Mouse (Mus musculus) spleen, adult 18-20 months (tissue): ENCODE data around the gene Sdccag8.
"Not testable (repeated sequence)": the region's sequence is repeated elsewhere in the genome, so short reads cannot be mapped to it uniquely, and the experiment has no call there.

ENCODE experiments used
- DNase-seq, 2 experiments: peaks; one replicate each; pipeline ENCODE4 v3.0.0; 2022; ENCODE audit warnings: mixed read lengths in 2 of 2

Sdccag8 gene

DNA sequence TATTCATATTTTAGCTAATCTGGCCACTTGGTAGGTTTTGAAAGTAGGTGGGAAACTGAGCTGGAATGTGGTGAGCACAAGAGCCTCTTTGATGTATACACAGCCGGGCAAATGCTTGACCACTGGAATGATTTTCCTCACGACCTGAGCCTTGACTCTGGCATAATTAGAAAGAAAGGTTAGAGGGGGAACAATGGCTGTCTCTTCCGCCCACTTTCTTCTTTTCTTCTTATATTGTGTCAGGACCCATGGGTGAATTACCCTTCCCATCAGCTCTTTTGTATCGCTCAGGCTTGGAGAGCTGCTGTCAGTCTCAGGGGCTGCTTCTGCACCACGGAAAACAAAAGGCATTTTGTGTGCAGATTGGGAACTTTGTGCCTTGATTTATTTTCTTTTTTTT, 65.6 kb downstream of the Sdccag8 start:
- DNase-seq: no peak

DNA sequence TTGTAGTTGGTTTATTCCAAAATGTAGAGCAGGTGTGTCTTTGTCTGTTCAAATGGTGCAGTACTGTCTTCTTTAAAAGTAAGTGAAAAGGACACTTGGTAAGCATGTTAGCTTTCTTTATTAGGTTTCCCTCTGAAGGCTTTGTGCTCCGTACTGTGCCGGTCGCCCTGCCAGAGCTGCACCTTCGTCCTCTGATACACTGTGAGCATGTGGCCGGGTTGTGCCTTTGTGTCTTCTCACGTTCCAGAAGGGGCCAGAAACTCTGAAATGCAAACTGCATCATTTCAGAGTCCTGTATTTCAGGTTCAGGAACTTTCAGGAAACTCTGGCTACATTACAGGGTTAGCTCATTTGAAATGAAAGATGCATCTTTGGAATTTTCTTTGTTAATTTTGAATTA, 66.5 kb downstream of the Sdccag8 start:
- no peak for DNase-seq

DNA sequence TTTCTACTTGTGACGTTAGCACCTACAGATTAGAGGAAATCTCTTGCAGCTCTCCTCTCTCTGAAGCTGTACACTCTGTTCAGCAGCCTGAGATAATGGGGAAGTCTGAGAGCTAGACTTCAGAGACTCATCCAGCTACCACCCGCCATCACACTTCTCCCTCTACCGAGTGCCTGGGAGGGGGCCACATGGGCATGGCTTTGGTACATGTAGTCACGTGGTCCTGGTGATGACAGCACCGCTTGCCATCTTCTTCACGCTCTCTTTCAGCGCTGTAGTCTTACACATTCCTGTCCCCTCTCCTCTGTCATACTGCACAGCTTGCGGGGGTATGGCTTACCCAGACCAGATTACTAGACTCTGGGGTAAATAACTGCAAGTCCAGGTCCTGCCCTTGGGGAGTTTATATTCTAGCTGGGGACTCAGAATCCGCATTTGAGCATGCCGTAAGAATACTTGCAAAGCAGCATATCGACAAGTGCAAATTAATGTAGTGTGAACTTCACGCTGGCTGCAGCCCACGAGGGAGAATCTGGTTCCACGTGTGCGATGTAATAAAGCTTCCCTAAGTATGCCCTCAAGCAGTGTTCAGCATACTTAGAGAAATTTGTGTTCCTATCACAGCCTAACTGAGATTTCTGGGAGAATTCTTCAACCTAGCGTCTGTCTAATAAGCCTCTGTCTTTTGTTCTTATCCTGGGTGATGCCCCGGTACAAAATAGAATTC, 70.9 kb downstream of the Sdccag8 start:
- DNase-seq: no peak

GRCm38 (mm10) chr1:176886002-176886401, 71.5 kb downstream of the Sdccag8 start:
- DNase-seq: no peak

- DNase-seq: no peak
Measured at GRCm38 (mm10) chr1:176903741-176904140, 89.3 kb downstream of the Sdccag8 start.

DNA sequence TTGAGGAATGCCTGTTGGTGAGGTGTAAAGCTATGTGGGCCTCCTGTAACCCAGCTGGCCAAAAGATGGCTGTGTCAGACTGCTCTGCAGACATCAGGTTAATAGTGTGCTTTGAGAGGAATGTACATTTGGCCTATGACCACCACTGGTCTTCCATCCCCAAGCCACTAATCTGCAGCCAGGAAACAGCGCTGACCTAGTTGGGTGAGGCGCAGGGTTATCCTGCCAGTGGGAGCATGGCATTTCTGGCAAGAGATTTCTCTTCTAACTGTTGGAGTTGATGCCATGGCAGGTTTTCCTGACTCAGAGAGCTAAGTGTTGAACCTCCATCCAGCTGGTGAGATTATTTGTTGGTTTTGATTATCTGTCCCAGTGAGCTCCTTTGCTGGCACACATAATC, 101.5 kb downstream of the Sdccag8 start:
- no peak for DNase-seq

- no peak for DNase-seq
Measured at GRCm38 (mm10) chr1:176919486-176919885, 105.0 kb downstream of the Sdccag8 start.

- no peak for DNase-seq
Measured at GRCm38 (mm10) chr1:176922842-176923241, 108.4 kb downstream of the Sdccag8 start.

- DNase-seq: no peak
Measured at GRCm38 (mm10) chr1:176926009-176926408, 111.5 kb downstream of the Sdccag8 start.

- no peak for DNase-seq
Measured at GRCm38 (mm10) chr1:176927312-176927711, 112.9 kb downstream of the Sdccag8 start.

DNA sequence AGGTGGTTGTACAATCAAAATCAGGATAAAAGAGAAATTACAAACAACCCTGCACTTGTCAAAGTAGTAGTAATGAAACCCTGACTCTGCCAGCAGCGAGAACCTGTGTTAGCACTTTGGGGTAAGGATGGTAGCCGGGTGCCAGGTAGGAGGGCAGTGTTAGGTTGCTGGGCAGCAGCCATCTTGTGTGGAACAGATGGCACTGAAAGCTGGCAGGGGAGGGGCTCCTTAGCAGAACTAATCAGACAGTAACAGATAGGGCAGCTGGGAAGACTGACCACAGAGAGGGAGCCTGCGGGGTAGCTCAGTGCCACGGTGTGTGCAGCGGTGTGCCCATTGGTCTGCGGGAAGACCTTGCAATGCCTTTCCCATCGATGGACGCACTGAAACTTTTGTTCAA, 115.2 kb downstream of the Sdccag8 start:
- DNase-seq: no peak

DNA sequence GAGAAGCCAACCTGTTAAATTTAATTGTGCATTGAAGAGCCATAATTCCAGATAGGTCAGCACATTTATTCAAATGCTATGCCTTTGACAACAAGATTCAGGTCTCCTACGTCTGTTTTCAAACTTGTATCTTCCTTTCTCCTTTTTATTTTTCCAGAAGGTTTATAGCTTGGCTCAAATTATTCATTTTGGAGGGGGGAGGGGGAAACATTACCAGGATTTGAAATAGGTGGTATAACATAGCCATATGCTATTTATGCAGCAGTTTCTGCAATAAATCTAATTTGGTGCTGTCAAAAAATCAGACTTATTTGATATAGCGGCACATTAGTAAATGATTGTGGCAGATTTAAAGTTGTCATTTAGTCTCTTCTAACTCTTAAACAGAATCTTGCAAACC, 116.1 kb downstream of the Sdccag8 start:
- no peak for DNase-seq

- DNase-seq: no peak
Measured at GRCm38 (mm10) chr1:176930981-176931500, 116.6 kb downstream of the Sdccag8 start.

- DNase-seq: no peak
Measured at GRCm38 (mm10) chr1:176931511-176931910, 117.1 kb downstream of the Sdccag8 start.

GRCm38 (mm10) chr1:176932320-176932950, 118.0 kb downstream of the Sdccag8 start:
- DNase-seq: no peak

GRCm38 (mm10) chr1:176933319-176933718, 118.9 kb downstream of the Sdccag8 start:
- DNase-seq: no peak

GRCm38 (mm10) chr1:176934043-176934762, 119.7 kb downstream of the Sdccag8 start:
- DNase-seq: no peak

GRCm38 (mm10) chr1:176939901-176940341, 125.5 kb downstream of the Sdccag8 start:
- no peak for DNase-seq

- DNase-seq: not testable (repeated sequence)
Measured at GRCm38 (mm10) chr1:176941286-176941990, 127.0 kb downstream of the Sdccag8 start.

DNA sequence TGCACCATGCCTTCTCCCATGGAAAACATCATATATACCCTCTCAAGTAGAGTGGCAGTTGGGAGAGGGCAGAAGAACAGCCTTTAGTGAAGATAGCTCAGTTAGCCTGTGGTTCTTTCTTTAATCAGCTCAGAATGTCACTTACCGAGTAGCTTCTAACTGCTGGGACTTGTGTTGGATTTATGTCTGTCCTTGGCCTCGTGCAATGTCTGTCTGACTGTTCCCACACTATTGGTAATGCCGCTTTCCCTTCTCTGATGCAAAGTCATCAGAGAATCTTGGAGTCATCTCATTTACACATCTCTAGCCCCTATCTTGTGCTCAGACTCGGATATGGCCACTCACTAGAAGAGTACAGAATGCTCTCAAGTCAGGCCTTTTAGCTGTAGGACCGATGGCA, 128.7 kb downstream of the Sdccag8 start:
- DNase-seq: no peak

DNA sequence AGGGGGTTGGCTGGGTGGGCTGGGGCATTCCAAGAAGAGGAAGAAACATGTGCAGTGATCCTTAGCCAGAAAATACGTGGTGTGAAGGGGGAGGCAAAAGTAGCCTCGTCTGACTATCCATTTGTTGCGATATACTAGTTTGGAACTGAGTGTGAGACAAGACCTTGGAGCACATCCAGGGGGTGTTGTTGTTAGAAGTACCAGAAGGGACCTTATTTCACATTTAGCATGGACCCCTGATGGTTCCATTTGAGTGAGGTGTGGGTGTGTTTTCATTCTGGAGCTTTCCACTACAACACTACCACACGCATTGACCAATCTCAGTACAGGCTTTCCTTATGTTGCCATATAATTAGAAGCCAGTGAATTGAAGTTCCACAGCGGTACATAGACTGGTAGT, 129.5 kb downstream of the Sdccag8 start:
- no peak for DNase-seq

DNA sequence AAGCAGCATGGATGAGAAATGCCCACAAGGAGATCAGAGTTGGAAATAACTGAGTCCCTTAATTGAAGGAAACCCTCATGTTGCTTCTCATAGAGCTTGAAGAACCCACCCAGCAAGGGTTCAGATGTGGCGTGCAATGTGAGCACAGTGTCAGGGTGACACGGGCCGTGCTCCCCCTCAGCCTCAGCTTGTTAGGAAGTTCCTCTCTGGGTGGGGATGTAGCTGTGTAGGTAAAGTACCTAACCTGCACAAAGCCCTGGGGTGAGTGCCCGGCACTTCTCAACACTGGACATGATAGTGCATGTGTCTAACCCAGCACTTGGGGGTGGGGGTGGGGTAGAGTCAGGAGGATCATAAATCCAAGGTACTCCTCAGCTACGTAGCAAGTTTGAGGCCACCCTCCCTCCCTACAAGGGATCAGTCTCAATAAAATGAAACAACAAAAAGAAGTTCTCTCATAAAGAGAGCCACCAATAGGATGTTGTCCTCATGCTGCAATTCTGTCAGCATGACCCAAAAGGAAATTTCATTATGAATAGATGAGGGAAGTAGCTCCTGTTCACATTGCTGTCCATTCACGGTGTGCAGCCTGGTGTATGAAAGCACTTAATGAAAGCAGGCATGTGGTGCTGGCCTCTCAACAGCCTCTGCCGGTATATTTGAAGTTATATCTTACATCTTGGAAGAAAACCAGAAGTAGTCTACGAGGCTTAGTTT, 130.2 kb downstream of the Sdccag8 start:
- no peak for DNase-seq
